Mouse (Mus musculus): ENCODE results near the gene Ppp1r1c. TPM values are rescaled to one million over a fixed set of nuclear protein-coding genes. Genes with fewer than 3 reads are reported as not detected.

Gene Ppp1r1c
- polyA plus RNA-seq, 1 experiment from 2014 or later: 0.14 TPM

Other genes with a start within 250 kb of the Ppp1r1c start
- gene Itprid2, start 72.4 kb upstream of the Ppp1r1c start, polyA plus RNA-seq (2015; fragmentation: Nextera tagmentation; extraction: Ambion mirVana): 11.0 and 13.5 TPM in 2 replicates

Measured in limb, embryonic 15.5 days (tissue).